Mouse (Mus musculus) spleen, embryonic (tissue): ENCODE measurements around the gene Slc22a15.

Source experiments
- CTCF ChIA-PET: fragments of 350-600 bp; sonication (Branson Sonifier 250); formaldehyde crosslinking; loops from one replicate; lab custom pipeline; 2022; lab: Charles Lee

The Slc22a15 gene

GRCm38 (mm10) chr3:101923843-101924740, at the start of gene Slc22a15:
TSS of gene Slc22a15 (minus strand) at chr3:101924453.
- CTCF ChIA-PET: no interaction called here

DNA sequence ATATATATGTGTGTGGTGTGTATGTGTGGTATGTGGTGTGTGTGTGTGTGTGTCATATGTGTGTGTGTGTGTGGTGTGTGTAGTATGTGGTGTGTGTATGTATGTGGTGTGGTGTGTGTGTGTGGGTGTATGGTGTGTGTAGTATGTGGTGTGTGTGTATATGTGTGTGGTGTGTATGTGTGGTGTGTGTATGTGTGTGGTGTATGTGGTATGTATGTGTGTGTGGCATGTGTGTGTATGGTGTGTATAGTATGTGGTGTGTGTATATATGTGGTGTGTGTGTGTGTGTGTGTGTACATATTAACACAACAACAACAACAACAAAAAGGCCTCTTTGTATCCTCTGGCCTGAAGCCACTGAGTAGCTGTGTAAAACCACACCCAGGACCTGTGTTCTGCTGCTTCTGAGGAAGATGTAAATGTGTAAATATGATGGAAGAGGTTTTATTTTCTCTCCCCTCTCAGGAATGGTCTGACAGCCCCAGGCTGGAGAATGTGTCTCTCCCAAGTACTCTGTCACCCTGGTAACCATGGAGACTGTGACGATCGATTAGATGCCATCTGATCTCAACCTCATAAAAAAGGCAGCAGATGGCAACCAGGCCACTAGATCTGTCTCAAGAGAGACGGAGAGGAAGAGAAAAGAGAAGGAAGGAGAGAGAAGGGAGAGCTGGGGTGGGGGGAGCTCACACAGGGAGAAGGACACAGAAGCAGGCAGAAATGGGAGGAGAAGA, 42.7 kb upstream of the Slc22a15 start:
- CTCF ChIA-PET: no interaction called here

DNA sequence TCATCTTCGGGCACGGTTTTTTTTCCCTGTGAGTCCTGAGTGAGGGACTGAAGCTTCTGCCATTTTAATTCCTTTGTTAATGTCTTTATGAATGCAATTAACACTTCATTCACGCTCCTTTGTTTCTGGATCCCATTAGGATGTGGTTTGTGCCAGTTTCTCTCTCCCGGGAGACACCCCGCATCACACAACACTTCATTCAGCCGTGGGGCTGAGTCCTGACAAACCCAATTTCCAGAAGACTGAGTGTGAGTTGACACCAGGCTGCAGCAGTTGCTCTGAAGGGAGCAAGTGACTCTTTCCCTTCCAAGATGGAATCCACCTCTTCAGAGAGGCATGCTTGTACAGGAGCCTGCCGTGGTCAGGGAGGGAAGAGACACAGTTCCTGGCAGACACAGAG, 40.1 kb upstream of the Slc22a15 start:
- CTCF ChIA-PET: no interaction called here

DNA sequence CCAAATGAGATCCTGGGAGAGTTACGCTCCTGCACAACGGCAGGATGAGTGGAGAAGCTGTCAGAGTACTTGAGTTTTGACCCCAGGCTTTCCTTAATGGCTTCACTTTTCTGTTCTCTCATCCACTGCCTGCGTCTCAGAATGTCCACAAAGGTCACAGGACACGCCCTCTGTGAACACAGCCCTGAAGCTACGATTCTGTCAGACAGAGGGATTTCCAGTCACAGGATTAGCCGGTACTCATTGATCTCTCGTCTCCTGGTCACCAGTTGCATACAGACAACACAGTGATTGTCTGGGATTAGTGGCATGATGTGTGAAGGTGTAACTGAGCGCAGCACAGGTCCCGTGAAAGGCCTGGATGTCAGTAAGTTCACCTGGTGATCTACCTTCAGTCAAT, 39.2 kb upstream of the Slc22a15 start:
- CTCF ChIA-PET: no interaction called here

DNA sequence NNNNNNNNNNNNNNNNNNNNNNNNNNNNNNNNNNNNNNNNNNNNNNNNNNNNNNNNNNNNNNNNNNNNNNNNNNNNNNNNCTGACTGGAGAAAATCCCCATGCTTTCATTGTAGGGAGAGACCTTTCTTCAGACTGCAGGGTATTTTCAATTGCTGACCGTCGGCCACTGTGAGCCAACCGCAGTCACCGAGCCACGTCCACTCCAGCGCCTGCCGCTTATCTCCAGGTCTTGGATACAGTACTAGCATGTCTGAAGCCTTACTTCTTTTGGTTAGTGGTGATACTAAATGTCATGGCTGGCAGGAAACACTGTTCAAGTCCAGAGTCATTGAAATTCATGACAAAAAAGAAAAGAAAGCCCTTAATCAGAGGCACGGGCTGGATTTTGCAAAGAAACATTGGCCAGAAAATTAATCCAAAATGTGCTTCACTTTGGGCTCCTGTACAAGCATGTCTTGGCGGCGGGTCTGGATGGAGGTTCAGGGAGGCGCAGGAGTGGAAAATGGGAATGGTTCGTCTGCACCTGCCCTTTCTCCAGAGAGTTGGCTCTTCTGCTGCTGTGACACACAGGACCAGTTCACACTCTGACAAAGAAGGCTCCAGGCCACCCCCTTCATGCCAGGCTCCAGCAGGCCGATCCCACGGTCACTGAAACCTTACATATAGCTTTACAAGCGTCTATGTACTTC, 37.0 kb upstream of the Slc22a15 start:
- CTCF ChIA-PET: no interaction called here

DNA sequence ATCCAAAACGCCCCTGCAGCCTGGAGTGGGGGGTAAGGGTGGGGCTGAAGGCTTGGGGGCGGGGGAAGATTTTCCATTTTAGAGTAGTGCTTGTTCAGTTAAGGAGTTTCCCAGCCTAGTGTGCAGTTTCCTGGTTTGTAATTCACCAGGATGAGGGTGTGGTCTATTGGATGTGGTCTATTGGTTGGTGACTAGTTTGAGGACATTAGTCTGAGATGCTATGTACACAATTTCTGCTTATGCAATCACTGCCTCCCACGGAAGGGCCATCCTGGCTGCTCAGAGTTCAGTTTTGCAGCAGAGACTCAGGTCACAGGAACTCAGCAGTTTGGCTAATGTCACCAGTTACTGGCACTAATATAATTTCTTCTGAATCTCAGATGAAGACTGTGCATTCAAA, 33.8 kb upstream of the Slc22a15 start:
- CTCF ChIA-PET: no interaction called here

DNA sequence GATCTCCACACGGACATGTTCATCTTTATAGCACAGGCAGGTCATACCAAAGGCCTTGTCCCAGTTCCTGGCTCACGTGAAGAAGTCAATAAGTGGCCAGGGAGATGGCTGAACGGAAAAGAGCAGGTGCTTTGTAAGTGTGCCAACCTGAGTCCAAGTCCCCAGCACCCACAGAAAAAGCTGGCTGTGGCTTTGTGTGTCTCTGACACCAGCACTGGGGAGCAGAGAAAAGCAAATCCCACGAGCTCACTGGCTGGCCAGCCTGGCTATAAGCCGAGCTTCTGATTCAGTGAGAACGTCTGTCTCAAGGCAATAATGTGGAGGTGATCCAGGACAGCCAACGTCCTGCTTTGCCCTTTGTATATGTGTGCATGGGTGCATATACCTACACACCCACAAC, 29.3 kb upstream of the Slc22a15 start:
- CTCF ChIA-PET: no interaction called here

DNA sequence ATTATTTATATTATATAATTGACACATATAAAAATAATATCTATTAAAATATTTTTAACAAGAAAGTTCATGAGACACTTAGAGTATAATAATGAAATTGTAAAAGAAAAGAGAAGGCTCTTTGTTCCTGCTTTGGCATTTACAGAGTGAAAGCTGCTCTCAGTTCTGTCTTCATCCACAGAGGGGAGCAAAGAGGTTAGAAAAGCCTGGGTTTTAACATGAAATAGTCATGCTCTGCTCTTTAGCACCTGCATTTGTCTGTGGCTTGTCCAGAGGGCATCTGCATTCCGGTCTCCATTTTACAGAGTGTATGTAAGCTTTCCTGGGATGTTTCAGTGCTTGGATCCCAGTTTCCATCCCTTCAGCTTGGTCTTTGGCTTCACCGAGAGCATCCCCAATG, 28.3 kb upstream of the Slc22a15 start:
- CTCF ChIA-PET: no interaction called here

GRCm38 (mm10) chr3:101948572-101948971, 24.3 kb upstream of the Slc22a15 start:
- CTCF ChIA-PET: no interaction called here

DNA sequence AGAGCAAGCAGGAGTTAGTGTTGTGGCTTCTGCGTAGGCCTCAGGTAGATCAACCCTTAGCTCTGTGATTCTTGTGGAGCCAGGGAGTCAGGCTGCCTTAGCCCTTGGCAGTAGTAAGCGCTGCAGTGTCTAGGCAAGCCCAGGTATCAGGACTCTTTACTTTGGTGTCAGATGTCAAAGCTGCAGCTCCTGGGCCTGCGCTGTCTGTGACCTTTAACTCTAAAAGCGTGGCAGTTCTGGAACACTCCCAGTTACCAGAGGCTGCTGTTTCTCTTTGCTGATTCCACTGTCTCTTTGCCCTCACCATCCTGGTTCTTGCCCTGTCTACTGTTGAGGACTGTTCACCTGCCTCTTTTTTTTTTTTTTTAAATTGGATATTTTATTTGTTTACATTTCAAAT, 23.0 kb upstream of the Slc22a15 start:
- CTCF ChIA-PET: no interaction called here

GRCm38 (mm10) chr3:101945257-101945656, 21.0 kb upstream of the Slc22a15 start:
- CTCF ChIA-PET: no interaction called here

DNA sequence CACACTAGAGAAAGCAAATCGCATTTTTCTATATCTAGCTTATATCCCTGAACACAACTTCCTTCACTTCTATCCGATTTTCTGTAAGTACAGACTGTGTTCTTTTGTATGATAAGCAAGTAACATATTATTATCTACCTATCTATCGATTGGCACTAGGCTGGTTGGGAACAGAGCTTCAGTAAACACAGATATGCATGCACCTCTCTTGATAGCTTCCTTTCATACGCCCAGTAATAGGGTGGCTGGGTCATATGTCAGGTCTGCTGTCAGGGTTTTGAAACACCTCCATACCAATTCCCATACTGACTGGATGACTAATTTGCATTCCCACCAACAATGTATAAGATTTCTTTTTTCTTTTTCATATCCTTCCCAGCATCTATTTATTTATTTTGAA, 16.2 kb upstream of the Slc22a15 start:
- CTCF ChIA-PET: no interaction called here

GRCm38 (mm10) chr3:101939865-101940264, 15.6 kb upstream of the Slc22a15 start:
- CTCF ChIA-PET: no interaction called here

DNA sequence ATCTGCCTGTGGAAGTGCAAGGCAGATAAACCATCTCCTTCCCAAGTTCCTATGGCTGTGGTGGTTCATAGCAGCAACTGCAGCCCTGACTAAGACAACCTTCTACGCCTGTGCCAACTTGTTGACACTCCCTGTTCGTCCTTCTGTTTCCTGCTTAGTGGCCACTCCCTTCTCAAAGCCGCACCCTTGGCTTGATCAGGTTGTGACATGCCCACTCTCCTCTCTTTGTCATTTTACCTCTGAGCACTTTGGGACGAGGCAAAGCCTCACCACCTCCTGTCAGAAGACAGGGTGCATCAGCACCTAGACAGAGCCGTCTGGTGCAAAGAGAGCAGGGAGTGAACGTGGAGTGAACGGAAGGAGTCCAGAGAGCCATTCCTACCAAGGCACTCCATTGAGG, 14.9 kb upstream of the Slc22a15 start:
- CTCF ChIA-PET: no interaction called here

DNA sequence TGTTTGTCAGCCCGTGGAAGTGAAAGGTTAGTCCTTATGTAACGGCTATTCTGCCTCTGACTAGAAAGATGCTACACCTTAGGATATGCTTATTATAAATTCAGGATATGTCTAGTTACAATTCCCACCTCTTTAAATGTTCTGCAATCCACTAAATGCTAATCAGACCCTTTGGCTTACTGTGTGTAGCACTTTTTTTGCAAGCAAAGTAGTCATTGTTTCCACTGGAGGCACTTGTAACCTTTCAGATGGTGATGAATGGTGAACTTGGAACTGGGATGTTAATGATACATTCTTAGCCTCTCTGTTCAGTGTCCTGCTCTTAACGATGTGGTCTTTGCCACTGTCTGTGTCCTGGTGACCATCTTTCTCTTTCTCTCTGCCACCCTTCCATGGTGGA, 12.1 kb upstream of the Slc22a15 start:
- CTCF ChIA-PET: no interaction called here

DNA sequence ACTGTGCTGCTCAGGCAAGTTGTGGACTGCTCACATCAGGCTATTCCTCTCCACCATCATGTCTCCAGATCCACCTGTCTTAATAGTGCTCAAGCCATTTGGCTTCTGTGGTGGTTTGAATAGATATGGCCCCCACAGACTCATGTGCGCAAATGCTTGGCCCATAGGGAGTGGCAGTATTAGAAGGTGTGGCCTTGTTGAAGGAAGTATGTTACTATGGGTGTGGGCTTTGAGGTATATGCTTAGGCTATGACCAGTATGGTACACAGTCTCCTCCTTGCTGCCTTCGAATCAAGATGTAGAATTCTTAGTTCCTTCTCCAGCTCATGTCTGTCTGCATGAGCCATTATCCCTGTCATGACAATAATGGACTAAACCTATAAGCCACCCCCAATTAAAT, 9.6 kb upstream of the Slc22a15 start:
- CTCF ChIA-PET: no interaction called here

GRCm38 (mm10) chr3:101929105-101929876, 5.0 kb upstream of the Slc22a15 start:
- CTCF ChIA-PET: no interaction called here

GRCm38 (mm10) chr3:101926636-101927035, 2.4 kb upstream of the Slc22a15 start:
- CTCF ChIA-PET: no interaction called here

GRCm38 (mm10) chr3:101925663-101926062, 1.4 kb upstream of the Slc22a15 start:
- CTCF ChIA-PET: no interaction called here

GRCm38 (mm10) chr3:101922366-101922765, 1.9 kb downstream of the Slc22a15 start:
- CTCF ChIA-PET: no interaction called here

GRCm38 (mm10) chr3:101918526-101918925, 5.7 kb downstream of the Slc22a15 start:
- CTCF ChIA-PET: no interaction called here

DNA sequence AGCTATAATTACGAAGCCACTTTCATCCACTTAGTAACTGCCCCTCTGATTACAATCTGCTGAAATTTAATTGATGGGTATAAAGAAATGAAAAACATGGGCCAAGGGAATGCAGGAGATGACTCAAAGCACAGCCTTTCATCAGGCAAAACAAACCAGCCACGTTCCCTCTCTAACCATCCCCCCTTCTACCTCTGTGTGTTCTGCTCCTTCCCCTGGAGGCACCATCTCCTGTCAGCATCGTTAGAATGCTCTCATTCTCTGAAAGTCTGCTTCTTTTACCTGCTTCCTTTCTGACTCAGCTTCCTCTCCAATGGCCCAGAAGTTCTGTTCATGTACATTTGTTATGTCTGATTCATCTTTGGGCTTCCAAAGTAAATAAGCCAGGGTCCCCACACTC, 6.6 kb downstream of the Slc22a15 start:
- CTCF ChIA-PET: no interaction called here
